Mouse (Mus musculus) MEL (cell line): ENCODE measurements around the gene BC037034. TPM values are rescaled to one million over a fixed set of nuclear protein-coding genes. Genes with fewer than 3 reads are reported as not detected.
A peak's percentile ranks its signal among the peaks of the same experiment; 100 is the strongest.

ENCODE experiments used
- DNase-seq: peaks from one replicate; pipeline ENCODE4 v3.0.0; 2011; ENCODE audit warnings: low read depth, low spot score
- H3K27ac ChIP-seq: 2 replicates; pipeline ENCODE4 v1.5.1; 2012; ENCODE audit warnings: low read depth, mild to moderate bottlenecking, control low read depth, low read length, moderate library complexity; ENCODE audit not compliant: control insufficient read depth
- H3K27me3 ChIP-seq, 2 experiments: fragments of 150-350 bp in 1 of 2; sonication (generic) in 1 of 2; 2 replicates each; pipeline ENCODE4 v1.6.1; 2012; ENCODE audit warnings: low read length in 2 of 2, mild to moderate bottlenecking in 2 of 2, improper control_type of control experiment in 1 of 2, moderate library complexity in 1 of 2; ENCODE audit not compliant: insufficient read depth in 2 of 2, control insufficient read depth in 1 of 2
- H3K36me3 ChIP-seq, 2 experiments: 2 replicates each; pipeline ENCODE4 v1.6.1; 2012 to 2014; ENCODE audit warnings: low read length in 2 of 2, improper control_type of control experiment in 1 of 2, inconsistent platforms in 1 of 2, mild to moderate bottlenecking in 1 of 2; ENCODE audit not compliant: insufficient read depth in 2 of 2, control insufficient read depth in 1 of 2
- H3K4me1 ChIP-seq, 2 experiments: fragments of 150-350 bp in 1 of 2; sonication (generic) in 1 of 2; 2 replicates each; pipeline ENCODE4 v1.6.1; 2012; ENCODE audit warnings: low read length in 2 of 2, improper control_type of control experiment in 1 of 2, mild to moderate bottlenecking in 1 of 2; ENCODE audit not compliant: insufficient read depth in 2 of 2, control insufficient read depth in 1 of 2
- H3K4me3 ChIP-seq, 2 experiments: fragments of 150-350 bp in 1 of 2; sonication (generic) in 1 of 2; 2 replicates each; pipeline ENCODE4 v1.5.1; 2012; ENCODE audit warnings: low read depth in 2 of 2, low read length in 2 of 2, mild to moderate bottlenecking in 2 of 2, moderate library complexity in 2 of 2, control low read depth in 1 of 2, improper control_type of control experiment in 1 of 2; ENCODE audit not compliant: control insufficient read depth in 1 of 2, insufficient read depth in 1 of 2
- H3K79me2 ChIP-seq: 2 replicates; pipeline ENCODE4 v1.6.1; 2012; ENCODE audit warnings: mild to moderate bottlenecking, low read length, moderate library complexity; ENCODE audit not compliant: control insufficient read depth, poor library complexity, insufficient read depth
- H3K9ac ChIP-seq: 2 replicates; pipeline ENCODE4 v1.6.1; 2012; ENCODE audit warnings: low read depth, mild to moderate bottlenecking, control low read depth, low read length, moderate library complexity; ENCODE audit not compliant: control insufficient read depth, poor library complexity, severe bottlenecking
- H3K9me3 ChIP-seq: fragments of 150-350 bp; sonication (generic); replicated peaks from 2 replicates; pipeline ENCODE4 v1.6.1; 2012; ENCODE audit warnings: mild to moderate bottlenecking, low read length, improper control_type of control experiment, moderate library complexity; ENCODE audit not compliant: insufficient read depth
- BHLHE40 ChIP-seq: IDR thresholded peaks from 2 replicates; pipeline ENCODE4 v1.6.1; 2012; ENCODE audit warnings: low read depth, mild to moderate bottlenecking, inconsistent platforms, low read length, improper control_type of control experiment, borderline replicate concordance
- CHD1 ChIP-seq: IDR thresholded peaks from 2 replicates; pipeline ENCODE4 v1.6.1; 2012; ENCODE audit warnings: low read depth, mild to moderate bottlenecking, inconsistent platforms, low read length, improper control_type of control experiment
- E2F4 ChIP-seq: IDR thresholded peaks from 2 replicates; pipeline ENCODE4 v1.6.1; 2011; ENCODE audit warnings: low read depth, low read length, improper control_type of control experiment, borderline replicate concordance
- ELF1 ChIP-seq: IDR thresholded peaks from 2 replicates; pipeline ENCODE4 v1.6.1; 2014; ENCODE audit warnings: low read depth, mild to moderate bottlenecking, inconsistent platforms, low read length, improper control_type of control experiment, moderate library complexity
- EP300 ChIP-seq, 2 experiments: IDR thresholded peaks; 2 replicates each; pipeline ENCODE4 v1.6.1; 2011; ENCODE audit warnings: improper control_type of control experiment in 2 of 2, low read length in 2 of 2, low read depth in 1 of 2, mild to moderate bottlenecking in 1 of 2
- ETS1 ChIP-seq: IDR thresholded peaks from 2 replicates; pipeline ENCODE4 v1.6.1; 2012; ENCODE audit warnings: low read depth, mild to moderate bottlenecking, inconsistent platforms, low read length, improper control_type of control experiment, moderate library complexity
- KAT2A ChIP-seq: conservative IDR thresholded peaks from 2 replicates; pipeline ENCODE4 v1.6.1; 2012; ENCODE audit warnings: low read depth, low read length, improper control_type of control experiment, inconsistent platforms
- MYC ChIP-seq: IDR thresholded peaks from 2 replicates; pipeline ENCODE4 v1.6.1; 2011; ENCODE audit warnings: low read depth, mild to moderate bottlenecking, low read length, improper control_type of control experiment, moderate library complexity
- NELFE ChIP-seq: IDR thresholded peaks from 2 replicates; pipeline ENCODE4 v1.6.1; 2011; ENCODE audit warnings: low read depth, low read length, improper control_type of control experiment
- POLR2A ChIP-seq, 2 experiments: IDR thresholded peaks; 2 replicates each; pipeline ENCODE4 v1.6.1; 2011 to 2012; ENCODE audit warnings: low read length in 2 of 2, mild to moderate bottlenecking in 2 of 2, control low read depth in 1 of 2, improper control_type of control experiment in 1 of 2, low read depth in 1 of 2, moderate library complexity in 1 of 2; ENCODE audit not compliant: control insufficient read depth in 1 of 2, insufficient read depth in 1 of 2, poor library complexity in 1 of 2
- POLR2AphosphoS2 ChIP-seq: IDR thresholded peaks from 2 replicates; pipeline ENCODE4 v1.6.1; 2011; ENCODE audit warnings: low read length, improper control_type of control experiment
- RAD21 ChIP-seq: IDR thresholded peaks from 2 replicates; pipeline ENCODE4 v1.6.1; 2011; ENCODE audit warnings: mild to moderate bottlenecking, low read depth, low read length, improper control_type of control experiment
- RCOR1 ChIP-seq: IDR thresholded peaks from 2 replicates; pipeline ENCODE4 v1.6.1; 2012; ENCODE audit warnings: low read depth, mild to moderate bottlenecking, inconsistent platforms, low read length, improper control_type of control experiment
- SIN3A ChIP-seq: IDR thresholded peaks from 2 replicates; pipeline ENCODE4 v1.6.1; 2012; ENCODE audit warnings: low read length, improper control_type of control experiment, inconsistent platforms
- TAL1 ChIP-seq: IDR thresholded peaks from 2 replicates; pipeline ENCODE4 v1.6.1; 2012; ENCODE audit warnings: mild to moderate bottlenecking, inconsistent platforms, low read length, moderate library complexity, mixed read lengths
- USF2 ChIP-seq, 2 experiments: IDR thresholded peaks; 2 replicates each; pipeline ENCODE4 v1.6.1; 2011 to 2012; ENCODE audit warnings: improper control_type of control experiment in 2 of 2, low read length in 2 of 2, borderline replicate concordance in 1 of 2, inconsistent platforms in 1 of 2, low read depth in 1 of 2, mild to moderate bottlenecking in 1 of 2; ENCODE audit not compliant: insufficient read depth in 1 of 2
- ZC3H11A ChIP-seq: IDR thresholded peaks from 2 replicates; pipeline ENCODE4 v1.6.1; 2012; ENCODE audit warnings: low read depth, mild to moderate bottlenecking, inconsistent platforms, low read length, improper control_type of control experiment
- ZMIZ1 ChIP-seq: IDR thresholded peaks from 2 replicates; pipeline ENCODE4 v1.6.1; 2012; ENCODE audit warnings: low read depth, mild to moderate bottlenecking, inconsistent platforms, low read length, improper control_type of control experiment, moderate library complexity
- ZNF384 ChIP-seq: IDR thresholded peaks from 2 replicates; pipeline ENCODE4 v1.6.1; 2012; ENCODE audit warnings: low read depth, mild to moderate bottlenecking, inconsistent platforms, low read length, improper control_type of control experiment
- polyA plus RNA-seq, 2 experiments: library from polyadenylated mRNA; stranded (reverse) in 1 of 2; unstranded in 1 of 2; fragments of >175 nt in 1 of 2; fragments of >200 nt in 1 of 2; gene quantifications; 2 replicates each; pipeline versions ENCODE4 v1.2.1 to v1.2.4; 2012; ENCODE audit warnings: low replicate concordance in 2 of 2, low read depth in 1 of 2; ENCODE audit not compliant: insufficient read length in 2 of 2, insufficient read depth in 1 of 2, missing spikeins in 1 of 2
- total RNA-seq: library from RNA; depleted of rRNA; stranded (reverse); fragments of 300-350 nt; gene quantifications from 2 replicates; pipeline ENCODE4 v1.2.3, GENCODE M21; 2012

Gene BC037034
- total and polyA plus RNA-seq, 3 experiments = 35.6 to 59.1 TPM; not detected in 1

GRCm38 (mm10) chr5:138258993-138259392, 4.8 kb downstream of the BC037034 start:
- H3K36me3 ChIP-seq = peaks cover 3 to 61% of the 10 kb centered on the region in 2 experiments; a peak in 3 of 4 replicates
- H3K9ac ChIP-seq = no peak overlapping the region; the same call in 1 of the 2 replicates
- no peaks in the 10 kb centered on the region for H3K27me3 ChIP-seq
- TF ChIP-seq KAT2A = no peak
- TF ChIP-seq ZNF384 = 0 out of 2 replicates have a peak, but pooled peaks have one; percentile 22
- TF ChIP-seq NELFE = no peak
- TF ChIP-seq CHD1 = 0 out of 2 replicates have a peak, but pooled peaks have one; percentile 36
- TF ChIP-seq POLR2A (IDR thresholded peaks at IDR 0.05; ENCODE audit: control insufficient read depth in 1 of 2, insufficient read depth in 1 of 2, low read depth in 1 of 2, low read length in 2 of 2, poor library complexity in 1 of 2) = peak in 1 of 2 experiments; percentile 32; a peak in 1 of 4 replicates
- peaks cover 12 to 71% of the 10 kb centered on the region in 2 experiments for H3K4me1 ChIP-seq
- no peaks in the 10 kb centered on the region for H3K9me3 ChIP-seq
- no peak overlapping the region for H3K4me3 ChIP-seq
- H3K27ac ChIP-seq = peak overlapping the region; percentile 36; the same call in 1 of the 2 replicates
- peaks cover 42% of the 10 kb centered on the region for H3K79me2 ChIP-seq
- no peak for DNase-seq

GRCm38 (mm10) chr5:138258542-138258941, 5.3 kb downstream of the BC037034 start:
- peaks cover 12 to 71% of the 10 kb centered on the region in 2 experiments for H3K4me1 ChIP-seq
- H3K27me3 ChIP-seq = no peaks in the 10 kb centered on the region
- peaks cover 3 to 61% of the 10 kb centered on the region in 2 experiments; a peak in 3 of 4 replicates for H3K36me3 ChIP-seq
- no peaks in the 10 kb centered on the region for H3K9me3 ChIP-seq
- no peak overlapping the region for H3K9ac ChIP-seq
- peaks cover 39% of the 10 kb centered on the region for H3K79me2 ChIP-seq
- H3K4me3 ChIP-seq = no peak overlapping the region
- TF ChIP-seq POLR2A (IDR thresholded peaks at IDR 0.05; ENCODE audit: control insufficient read depth in 1 of 2, insufficient read depth in 1 of 2, low read depth in 1 of 2, low read length in 2 of 2, poor library complexity in 1 of 2) (peak in 1 of 2 experiments; percentile 41; a peak in 1 of 4 replicates), USF2 (IDR thresholded peaks at IDR 0.05; ENCODE audit: borderline replicate concordance in 1 of 2, insufficient read depth in 1 of 2, low read depth in 1 of 2, low read length in 2 of 2) (no peak), TAL1 (no peak), POLR2AphosphoS2 (no peak)
- peak; percentile 30 for DNase-seq
- H3K27ac ChIP-seq = peak overlapping the region; percentile 26; the same call in 1 of the 2 replicates

GRCm38 (mm10) chr5:138258078-138258477, 5.8 kb downstream of the BC037034 start:
- Histone ChIP-seq H3K9ac (no peak overlapping the region), H3K36me3 (peaks cover 3 to 61% of the 10 kb centered on the region in 2 experiments; a peak in 3 of 4 replicates), H3K4me3 (no peak overlapping the region), H3K4me1 (peaks cover 12 to 71% of the 10 kb centered on the region in 2 experiments), H3K9me3 (no peaks in the 10 kb centered on the region), H3K27ac (peak overlapping the region; percentile 73), H3K79me2 (peaks cover 35% of the 10 kb centered on the region), H3K27me3 (no peaks in the 10 kb centered on the region; a peak in 1 of 4 replicates)
- peak; percentile 41 for DNase-seq
- TF ChIP-seq TAL1 (no peak), EP300 (IDR thresholded peaks at IDR 0.05; ENCODE audit: low read depth in 1 of 2, low read length in 2 of 2) (no peak), ETS1 (no peak), MYC (no peak), RAD21 (no peak), ZMIZ1 (no peak; the same call in 1 of the 2 replicates), CHD1 (no peak), ELF1 (no peak), E2F4 (no peak), BHLHE40 (no peak), RCOR1 (no peak), SIN3A (no peak), NELFE (no peak), POLR2AphosphoS2 (no peak), ZC3H11A (no peak)
